In the genomic region with DNA sequence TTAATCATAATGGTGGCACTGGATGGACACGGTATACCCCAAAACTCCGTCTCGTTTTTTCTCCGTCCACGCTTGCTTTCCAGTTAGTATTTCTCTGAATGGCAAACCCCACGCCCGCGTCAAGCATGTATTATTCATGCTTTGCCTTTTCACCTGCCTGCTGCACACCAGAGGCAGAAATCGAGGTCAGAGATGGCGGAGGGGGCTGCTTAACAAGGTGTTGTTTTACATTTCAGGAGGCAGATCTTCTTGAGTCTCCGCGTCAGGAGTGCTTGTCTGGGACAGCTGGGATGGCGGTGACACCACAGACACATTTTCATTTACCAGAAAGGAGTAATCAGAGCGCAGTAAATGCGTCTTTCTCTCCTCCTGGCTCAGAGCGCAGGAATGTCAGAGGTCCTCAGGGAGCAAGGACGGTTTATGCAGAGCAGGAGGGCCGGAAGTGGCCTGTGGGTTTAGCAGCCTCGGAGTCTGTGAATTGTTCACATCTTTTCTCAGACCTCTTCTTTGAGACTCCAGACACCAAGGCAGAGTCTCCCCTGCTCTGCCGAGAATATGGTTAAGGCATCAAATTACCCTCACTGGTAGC, we compare ENCODE assay signal across 9 mouse cellular contexts.
DNase-seq lines count a peak whose midpoint lies in the region; ATAC-seq lines count a peak whose summit lies in the region.
"Had no signal": no experiment of that assay in that cellular context is flagged by ENCODE, and none has a peak within 500 bp of the region (broad histone marks: within the 10 kb centered on the region; RNA-seq: fewer than 3 reads in every experiment).

No protein-coding gene starts in this region.

- WGBS in forebrain, embryonic 12.5 days, result 73% methylated on average over 20 of the region's 20 CpGs
- WGBS in forebrain, embryonic 13.5 days, result 77% methylated on average over 20 of the region's 20 CpGs
- WGBS in intestine, embryonic 16.5 days, result 55% methylated on average over 20 of the region's 20 CpGs
- 48% methylated on average over 20 of the region's 20 CpGs for WGBS in neural tube, embryonic 13.5 days

- no peak overlapping the region for H3K4me3 ChIP-seq in forebrain, embryonic 12.5 days (replicated peaks)
- no peak overlapping the region for H3K4me3 ChIP-seq in forebrain, embryonic 13.5 days
- no peak overlapping the region for H3K4me3 ChIP-seq in intestine, embryonic 16.5 days (ENCODE audit: low read length)
- no peak overlapping the region for H3K4me3 ChIP-seq in neural tube, embryonic 13.5 days

- H3K9ac ChIP-seq in forebrain, embryonic 12.5 days, result no peak overlapping the region
- no peak overlapping the region for H3K9ac ChIP-seq in forebrain, embryonic 13.5 days
- no peak overlapping the region for H3K9ac ChIP-seq in intestine, embryonic 16.5 days (ENCODE audit: low read depth, low read length)
- peak overlapping the region; percentile 51 for H3K9ac ChIP-seq in neural tube, embryonic 13.5 days

- H3K9me3 ChIP-seq in forebrain, embryonic 12.5 days, result no peaks in the 10 kb centered on the region
- no peaks in the 10 kb centered on the region for H3K9me3 ChIP-seq in forebrain, embryonic 13.5 days (replicated peaks)
- no peaks in the 10 kb centered on the region for H3K9me3 ChIP-seq in intestine, embryonic 16.5 days (ENCODE audit: control insufficient read depth, low read length)
- H3K9me3 ChIP-seq in neural tube, embryonic 13.5 days, result no peaks in the 10 kb centered on the region

- peaks cover 3% of the 10 kb centered on the region; the same call in 1 of the 2 replicates for H3K4me1 ChIP-seq in forebrain, embryonic 12.5 days
- H3K4me1 ChIP-seq in forebrain, embryonic 13.5 days, result 0 out of 2 replicates have a peak, but pooled peaks cover 5% of the 10 kb centered on the region
- H3K4me1 ChIP-seq in intestine, embryonic 16.5 days (ENCODE audit: control insufficient read depth, insufficient read depth, low read length), result peaks cover 16% of the 10 kb centered on the region; the same call in 1 of the 2 replicates
- peaks cover 34% of the 10 kb centered on the region for H3K4me1 ChIP-seq in neural tube, embryonic 13.5 days (replicated peaks)

- no peak for ATAC-seq in forebrain, embryonic 12.5 days (ENCODE audit: low FRiP score)
- ATAC-seq in forebrain, embryonic 13.5 days, result no peak
- ATAC-seq in intestine, embryonic 16.5 days, result no peak
- no peak for ATAC-seq in neural tube, embryonic 13.5 days (ENCODE audit: low read depth)
- no peak for ATAC-seq in frontal cortex, adult (ENCODE audit: low TSS enrichment)

- no peaks in the 10 kb centered on the region for H3K36me3 ChIP-seq in forebrain, embryonic 12.5 days (replicated peaks)
- no peaks in the 10 kb centered on the region for H3K36me3 ChIP-seq in forebrain, embryonic 13.5 days (ENCODE audit: poor library complexity, severe bottlenecking)
- H3K36me3 ChIP-seq in intestine, embryonic 16.5 days (ENCODE audit: control insufficient read depth, insufficient read depth, low read length), result no peaks in the 10 kb centered on the region
- no peaks in the 10 kb centered on the region for H3K36me3 ChIP-seq in neural tube, embryonic 13.5 days

- no peak overlapping the region for H3K4me2 ChIP-seq in forebrain, embryonic 12.5 days
- no peak overlapping the region for H3K4me2 ChIP-seq in forebrain, embryonic 13.5 days
- no peak overlapping the region for H3K4me2 ChIP-seq in intestine, embryonic 16.5 days (ENCODE audit: low read depth, low read length)
- H3K4me2 ChIP-seq in neural tube, embryonic 13.5 days, result peak overlapping the region; percentile 36

- no peaks in the 10 kb centered on the region for H3K27me3 ChIP-seq in forebrain, embryonic 12.5 days
- no peaks in the 10 kb centered on the region for H3K27me3 ChIP-seq in forebrain, embryonic 13.5 days
- H3K27me3 ChIP-seq in intestine, embryonic 16.5 days (replicated peaks; ENCODE audit: control insufficient read depth, insufficient read depth, low read length), result no peaks in the 10 kb centered on the region
- H3K27me3 ChIP-seq in neural tube, embryonic 13.5 days, result no peaks in the 10 kb centered on the region

- peak overlapping the region; percentile 25; the same call in 1 of the 2 replicates for H3K27ac ChIP-seq in forebrain, embryonic 12.5 days
- no peak overlapping the region for H3K27ac ChIP-seq in forebrain, embryonic 13.5 days
- peak overlapping the region; percentile 5; the same call in 1 of the 2 replicates for H3K27ac ChIP-seq in intestine, embryonic 16.5 days (ENCODE audit: low read length)
- H3K27ac ChIP-seq in neural tube, embryonic 13.5 days (replicated peaks), result peak overlapping the region; percentile 61

- DNase-seq in embryo, embryonic 11 days, result peak; percentile 71
- no peak for DNase-seq in cerebellum, postnatal 14 days
- DNase-seq in spleen, adult 18-20 months, result no peak
- DNase-seq: lung, adult 18-20 months had no signal
